Mouse (Mus musculus) splenic B cell, adult 2 months (primary cell): ENCODE data around the gene Rgs6.

Experiments
- DNase-seq: peaks from one replicate; pipeline ENCODE4 v3.0.0-alpha.2; 2011; ENCODE audit warnings: low read depth, low spot score
- H3K27me3 ChIP-seq: 2 replicates; pipeline ENCODE4 v1.6.1; 2012; ENCODE audit warnings: mild to moderate bottlenecking, low read length, moderate library complexity, mixed read lengths; ENCODE audit not compliant: control insufficient read depth, poor library complexity, insufficient read depth, severe bottlenecking
- H3K36me3 ChIP-seq: 2 replicates; pipeline ENCODE4 v1.6.1; 2012; ENCODE audit warnings: mild to moderate bottlenecking, low read length, moderate library complexity, mixed read lengths; ENCODE audit not compliant: control insufficient read depth, poor library complexity, insufficient read depth, severe bottlenecking

The Rgs6 gene

GRCm38 (mm10) chr12:83124111-83124510 lies 536.0 kb downstream of the Rgs6 start:
- Histone ChIP-seq H3K27me3 (no peaks in the 10 kb centered on the region), H3K36me3 (no peaks in the 10 kb centered on the region)
- DNase-seq = no peak

- DNase-seq = no peak
- H3K27me3 ChIP-seq = no peaks in the 10 kb centered on the region
- H3K36me3 ChIP-seq = no peaks in the 10 kb centered on the region
Measured at GRCm38 (mm10) chr12:83125284-83125683, 537.2 kb downstream of the Rgs6 start.

- Histone ChIP-seq H3K36me3 (no peaks in the 10 kb centered on the region), H3K27me3 (no peaks in the 10 kb centered on the region)
- DNase-seq = no peak
Measured at GRCm38 (mm10) chr12:83126923-83127322, 538.8 kb downstream of the Rgs6 start.

GRCm38 (mm10) chr12:83127955-83128354 lies 539.9 kb downstream of the Rgs6 start:
- no peaks in the 10 kb centered on the region for H3K27me3 ChIP-seq
- DNase-seq = no peak
- no peaks in the 10 kb centered on the region for H3K36me3 ChIP-seq

- H3K36me3 ChIP-seq = no peaks in the 10 kb centered on the region
- DNase-seq = no peak
- no peaks in the 10 kb centered on the region for H3K27me3 ChIP-seq
Measured at GRCm38 (mm10) chr12:83128606-83129005, 540.5 kb downstream of the Rgs6 start.

- H3K27me3 ChIP-seq = no peaks in the 10 kb centered on the region
- DNase-seq = no peak
Measured at GRCm38 (mm10) chr12:83131405-83131804, 543.3 kb downstream of the Rgs6 start.

GRCm38 (mm10) chr12:83133827-83134226 lies 545.7 kb downstream of the Rgs6 start:
- Histone ChIP-seq H3K27me3 (no peaks in the 10 kb centered on the region), H3K36me3 (no peaks in the 10 kb centered on the region)
- no peak for DNase-seq

More at GRCm38 (mm10) chr12:83131405-83131804, 543.3 kb downstream of the Rgs6 start:
- H3K36me3 ChIP-seq = no peaks in the 10 kb centered on the region

- Histone ChIP-seq H3K36me3 (no peaks in the 10 kb centered on the region), H3K27me3 (no peaks in the 10 kb centered on the region)
- no peak for DNase-seq
Measured at GRCm38 (mm10) chr12:83136031-83136430, 547.9 kb downstream of the Rgs6 start.

- no peak for DNase-seq
- H3K36me3 ChIP-seq = no peaks in the 10 kb centered on the region
- H3K27me3 ChIP-seq = no peaks in the 10 kb centered on the region
Measured at GRCm38 (mm10) chr12:83136460-83136859, 548.4 kb downstream of the Rgs6 start.

GRCm38 (mm10) chr12:83137001-83137400 lies 548.9 kb downstream of the Rgs6 start:
- Histone ChIP-seq H3K36me3 (no peaks in the 10 kb centered on the region), H3K27me3 (no peaks in the 10 kb centered on the region)
- DNase-seq = no peak

- H3K36me3 ChIP-seq = no peaks in the 10 kb centered on the region
- no peaks in the 10 kb centered on the region for H3K27me3 ChIP-seq
- no peak for DNase-seq
Measured at GRCm38 (mm10) chr12:83141164-83141563, 553.1 kb downstream of the Rgs6 start.

- H3K27me3 ChIP-seq = no peaks in the 10 kb centered on the region
- DNase-seq = no peak
- no peaks in the 10 kb centered on the region for H3K36me3 ChIP-seq
Measured at GRCm38 (mm10) chr12:83142507-83142906, 554.4 kb downstream of the Rgs6 start.

GRCm38 (mm10) chr12:83143071-83143470 lies 555.0 kb downstream of the Rgs6 start:
- H3K36me3 ChIP-seq = no peaks in the 10 kb centered on the region
- no peaks in the 10 kb centered on the region for H3K27me3 ChIP-seq
- DNase-seq = no peak

GRCm38 (mm10) chr12:83143574-83143973 lies 555.5 kb downstream of the Rgs6 start:
- DNase-seq = no peak
- Histone ChIP-seq H3K36me3 (no peaks in the 10 kb centered on the region), H3K27me3 (no peaks in the 10 kb centered on the region)

- H3K27me3 ChIP-seq = no peaks in the 10 kb centered on the region
- no peaks in the 10 kb centered on the region for H3K36me3 ChIP-seq
- no peak for DNase-seq
Measured at GRCm38 (mm10) chr12:83145074-83145473, 557.0 kb downstream of the Rgs6 start.

- H3K27me3 ChIP-seq = no peaks in the 10 kb centered on the region
Measured at GRCm38 (mm10) chr12:83145902-83146301, 557.8 kb downstream of the Rgs6 start.

More at GRCm38 (mm10) chr12:83145902-83146301, 557.8 kb downstream of the Rgs6 start:
- DNase-seq = no peak
- H3K36me3 ChIP-seq = no peaks in the 10 kb centered on the region
